Mouse (Mus musculus) stomach, embryonic 14.5 days (tissue): ENCODE measurements around the gene Clstn3. TPM values are rescaled to one million over a fixed set of nuclear protein-coding genes. Genes with fewer than 3 reads are reported as not detected.
"Not testable (repeated sequence)": the region's sequence is repeated elsewhere in the genome, so short reads cannot be mapped to it uniquely, and the experiment has no call there.

Experiments
- ATAC-seq: fragments of 200-750 bp; cut with Nextera tagmentation; 2 replicates; pipeline ENCODE4 v1.8.0; 2017; ENCODE audit warnings: low read depth, moderate TSS enrichment; ENCODE audit not compliant: insufficient number of reproducible peaks, insufficient read depth, low FRiP score
- H3K27ac ChIP-seq: fragments of 300-500 bp; sonication (generic); 2 replicates; pipeline ENCODE4 v1.5.1; 2014; ENCODE audit warnings: mild to moderate bottlenecking, low read length, moderate library complexity, mixed read lengths
- H3K27me3 ChIP-seq: fragments of 300-500 bp; sonication (generic); 2 replicates; pipeline ENCODE4 v1.6.1; 2014; ENCODE audit warnings: low read length, control low read depth, mixed read lengths; ENCODE audit not compliant: control insufficient read depth, insufficient read depth
- H3K36me3 ChIP-seq: fragments of 300-500 bp; sonication (generic); 2 replicates; pipeline ENCODE4 v1.6.1; 2014; ENCODE audit warnings: mild to moderate bottlenecking, control low read depth, low read length, moderate library complexity, mixed read lengths; ENCODE audit not compliant: control insufficient read depth, insufficient read depth
- H3K4me1 ChIP-seq: fragments of 300-500 bp; sonication (generic); 2 replicates; pipeline ENCODE4 v1.6.1; 2014; ENCODE audit warnings: low read length, control low read depth, mixed read lengths; ENCODE audit not compliant: control insufficient read depth, insufficient read depth
- H3K4me2 ChIP-seq: fragments of 300-500 bp; sonication (generic); replicated peaks from 2 replicates; pipeline ENCODE4 v1.6.1; 2014; ENCODE audit warnings: low read depth, low read length, control low read depth
- H3K4me3 ChIP-seq: fragments of 300-500 bp; sonication (generic); 2 replicates; pipeline ENCODE4 v1.5.1; 2014; ENCODE audit warnings: low read depth, low read length, control low read depth
- H3K9ac ChIP-seq: fragments of 300-500 bp; sonication (generic); replicated peaks from 2 replicates; pipeline ENCODE4 v1.6.1; 2014; ENCODE audit warnings: low read depth, mild to moderate bottlenecking, control low read depth, low read length, moderate library complexity, mixed read lengths
- H3K9me3 ChIP-seq: fragments of 300-500 bp; sonication (generic); 2 replicates; pipeline ENCODE4 v1.6.1; 2016; ENCODE audit warnings: low read depth, low read length, control low read depth; ENCODE audit not compliant: control insufficient read depth
- WGBS: fragments of 180-500 bp; shearing (Covaris S2); extraction: QIAGEN DNeasy Blood & Tissue Kit; methylation state at CpG from one replicate; pipeline ENCODE4 v1.1.7; 2014; 5-methylcytosine and 5-hydroxymethylcytosine counted together
- polyA plus RNA-seq: library from polyadenylated mRNA; unstranded; fragments of >200 nt; fragmentation: Nextera tagmentation; extraction: Ambion mirVana; gene quantifications from 2 replicates; pipeline ENCODE4 v1.2.1, GENCODE M21; 2014

The Clstn3 gene
- polyA plus RNA-seq, 1 experiment from 2014 or later = 5.4 TPM

- H3K27ac ChIP-seq = no peak overlapping the region
- WGBS = 30% methylated on average over 21 of the region's 21 CpGs
- H3K9me3 ChIP-seq = no peaks in the 10 kb centered on the region
- no peaks in the 10 kb centered on the region for H3K36me3 ChIP-seq
- H3K9ac ChIP-seq = no peak overlapping the region
- peak overlapping the region; percentile 34; the same call in 1 of the 2 replicates for H3K4me2 ChIP-seq
- ATAC-seq = no peak
- no peaks in the 10 kb centered on the region for H3K27me3 ChIP-seq
- H3K4me1 ChIP-seq = no peaks in the 10 kb centered on the region
- H3K4me3 ChIP-seq = no peak overlapping the region; the same call in 1 of the 2 replicates
These were observed 21.0 kb upstream of the Clstn3 start for GRCm38 (mm10) chr6:124485414-124486144.

- no peaks in the 10 kb centered on the region for H3K4me1 ChIP-seq
- H3K9ac ChIP-seq = no peak overlapping the region
- H3K36me3 ChIP-seq = no peaks in the 10 kb centered on the region
- no peaks in the 10 kb centered on the region for H3K27me3 ChIP-seq
- H3K27ac ChIP-seq = no peak overlapping the region
- no peak overlapping the region for H3K4me2 ChIP-seq
- WGBS = 80% methylated on average over 7 of the region's 7 CpGs
- ATAC-seq = no peak
- H3K4me3 ChIP-seq = no peak overlapping the region
- H3K9me3 ChIP-seq = no peaks in the 10 kb centered on the region
These were observed 20.3 kb upstream of the Clstn3 start for GRCm38 (mm10) chr6:124484851-124485250.

- not testable (repeated sequence) for H3K4me3 ChIP-seq, H3K36me3 ChIP-seq, H3K9ac ChIP-seq, H3K4me2 ChIP-seq, H3K27ac ChIP-seq, H3K4me1 ChIP-seq, H3K9me3 ChIP-seq, H3K27me3 ChIP-seq, ATAC-seq
- 77% methylated on average over 3 of the region's 3 CpGs for WGBS
These were observed 19.2 kb upstream of the Clstn3 start for GRCm38 (mm10) chr6:124483831-124484230.

GRCm38 (mm10) chr6:124481571-124481970 lies 17.0 kb upstream of the Clstn3 start:
- no peak for ATAC-seq
- Histone ChIP-seq H3K9ac (no peak overlapping the region), H3K27me3 (no peaks in the 10 kb centered on the region), H3K36me3 (no peaks in the 10 kb centered on the region), H3K4me1 (no peaks in the 10 kb centered on the region), H3K27ac (no peak overlapping the region), H3K4me3 (no peak overlapping the region), H3K9me3 (no peaks in the 10 kb centered on the region), H3K4me2 (no peak overlapping the region)
- WGBS = 25% methylated on average over 6 of the region's 6 CpGs

- H3K27me3 ChIP-seq = no peaks in the 10 kb centered on the region
- WGBS = 63% methylated on average over 4 of the region's 4 CpGs
- H3K9me3 ChIP-seq = no peaks in the 10 kb centered on the region
- ATAC-seq = no peak
- no peak overlapping the region for H3K4me3 ChIP-seq
- no peaks in the 10 kb centered on the region for H3K4me1 ChIP-seq
- no peak overlapping the region for H3K4me2 ChIP-seq
- H3K36me3 ChIP-seq = no peaks in the 10 kb centered on the region
- H3K27ac ChIP-seq = no peak overlapping the region
- no peak overlapping the region for H3K9ac ChIP-seq
These were observed 15.7 kb upstream of the Clstn3 start for GRCm38 (mm10) chr6:124480295-124480694.

GRCm38 (mm10) chr6:124479573-124479930 lies 15.0 kb upstream of the Clstn3 start:
- no peak overlapping the region for H3K4me3 ChIP-seq
- H3K27ac ChIP-seq = no peak overlapping the region
- WGBS = 82% methylated on average over 3 of the region's 3 CpGs
- H3K27me3 ChIP-seq = no peaks in the 10 kb centered on the region
- no peaks in the 10 kb centered on the region for H3K36me3 ChIP-seq
- no peaks in the 10 kb centered on the region for H3K4me1 ChIP-seq
- H3K9ac ChIP-seq = no peak overlapping the region
- no peak for ATAC-seq
- H3K4me2 ChIP-seq = no peak overlapping the region
- H3K9me3 ChIP-seq = no peaks in the 10 kb centered on the region

GRCm38 (mm10) chr6:124478874-124479572 lies 14.4 kb upstream of the Clstn3 start:
- H3K27ac ChIP-seq = no peak overlapping the region
- no peak for ATAC-seq
- WGBS = 88% methylated on average over 3 of the region's 3 CpGs
- no peaks in the 10 kb centered on the region for H3K4me1 ChIP-seq
- H3K27me3 ChIP-seq = no peaks in the 10 kb centered on the region
- H3K9me3 ChIP-seq = no peaks in the 10 kb centered on the region
- H3K4me2 ChIP-seq = no peak overlapping the region
- no peak overlapping the region for H3K9ac ChIP-seq
- no peaks in the 10 kb centered on the region for H3K36me3 ChIP-seq
- H3K4me3 ChIP-seq = no peak overlapping the region

- Histone ChIP-seq H3K4me1 (no peaks in the 10 kb centered on the region), H3K27me3 (no peaks in the 10 kb centered on the region), H3K27ac (no peak overlapping the region), H3K4me2 (no peak overlapping the region), H3K4me3 (no peak overlapping the region), H3K36me3 (no peaks in the 10 kb centered on the region), H3K9me3 (no peaks in the 10 kb centered on the region), H3K9ac (no peak overlapping the region)
- WGBS = 49% methylated on average over 17 of the region's 17 CpGs
- ATAC-seq = peak; percentile 59; the same call in 1 of the 2 replicates
These were observed 13.5 kb upstream of the Clstn3 start for GRCm38 (mm10) chr6:124477922-124478651.
